14 mouse cellular contexts compared by ENCODE assay signal in the genomic region with DNA sequence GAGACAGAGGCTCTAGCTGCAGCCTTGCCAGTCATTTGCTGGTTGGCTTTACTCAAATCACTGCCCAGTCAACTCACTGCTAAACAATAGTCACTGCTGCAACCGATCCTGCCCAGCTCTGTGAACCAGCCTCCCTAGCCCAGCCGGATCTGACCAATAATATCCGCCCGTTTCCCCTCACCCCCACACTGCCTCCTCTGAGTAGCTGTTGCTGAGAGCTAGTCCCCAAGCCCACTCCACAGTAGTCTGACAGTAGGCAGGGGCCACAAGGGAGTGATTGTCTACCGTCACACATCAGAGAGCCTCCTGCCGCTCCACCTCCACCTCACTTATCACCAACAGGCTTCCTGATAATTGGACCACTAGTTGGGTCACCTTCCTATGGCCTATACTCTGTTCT. TPM values are rescaled to one million over a fixed set of nuclear protein-coding genes. Genes with fewer than 3 reads are reported as not detected.
DNase-seq lines count a peak whose midpoint lies in the region; ATAC-seq and TF ChIP-seq lines count a peak whose summit lies in the region.
"Had no signal": no experiment of that assay in that cellular context is flagged by ENCODE, and none has a peak within 500 bp of the region (broad histone marks: within the 10 kb centered on the region; RNA-seq: fewer than 3 reads in every experiment).

No protein-coding gene starts in this region.

- no peak overlapping the region for H3K4me3 ChIP-seq in forebrain, embryonic 12.5 days (replicated peaks)
- no peak overlapping the region for H3K4me3 ChIP-seq in forebrain, embryonic 15.5 days
- H3K4me3 ChIP-seq in kidney, embryonic 16.5 days (ENCODE audit: low read length): no peak overlapping the region
- 0 out of 2 replicates have a peak overlapping the region, but pooled peaks have one; percentile 29 for H3K4me3 ChIP-seq in E14TG2a.4 (replicated peaks; ENCODE audit: low read length)
- H3K4me3 ChIP-seq in hindbrain, postnatal 0 days (ENCODE audit: low read length): no peak overlapping the region
- H3K4me3 ChIP-seq: myocyte had no signal

- no peak for TF ChIP-seq CTCF in E14TG2a.4 (conservative IDR thresholded peaks at IDR 0.05; ENCODE audit: low read length)
- no peak for TF ChIP-seq CTCF in hindbrain, postnatal 0 days (IDR thresholded peaks at IDR 0.05; ENCODE audit: low read depth)

- H3K36me3 ChIP-seq in forebrain, embryonic 12.5 days (replicated peaks): no peaks in the 10 kb centered on the region
- no peaks in the 10 kb centered on the region for H3K36me3 ChIP-seq in forebrain, embryonic 15.5 days
- no peaks in the 10 kb centered on the region for H3K36me3 ChIP-seq in kidney, embryonic 16.5 days (ENCODE audit: insufficient read depth, low read length)
- H3K36me3 ChIP-seq in E14TG2a.4 (ENCODE audit: insufficient read depth, low read length): no peaks in the 10 kb centered on the region
- H3K36me3 ChIP-seq in hindbrain, postnatal 0 days (ENCODE audit: insufficient read depth, low read length): no peaks in the 10 kb centered on the region

- DNase-seq in kidney, adult 18-20 months: no peak
- no peak for DNase-seq in hindbrain, postnatal 0 days (ENCODE audit: low spot score)
- no peak for DNase-seq in right cerebral cortex, postnatal 25 days
- DNase-seq in adrenal gland, postnatal 25 days: no peak
- DNase-seq: cerebellum, adult 2 months; heart, adult 11 months; right cerebral cortex, adult 18-20 months; thymus, postnatal 14 days had no signal

- ATAC-seq in forebrain, embryonic 12.5 days (ENCODE audit: low FRiP score): no peak
- no peak for ATAC-seq in forebrain, embryonic 15.5 days (replicated peaks)
- ATAC-seq in kidney, embryonic 16.5 days (ENCODE audit: low FRiP score, low TSS enrichment): peak; percentile 80
- ATAC-seq in hindbrain, postnatal 0 days: peak; percentile 73

- H3K4me1 ChIP-seq in forebrain, embryonic 12.5 days: peaks cover 10% of the 10 kb centered on the region; the same call in 1 of the 2 replicates
- no peaks in the 10 kb centered on the region for H3K4me1 ChIP-seq in forebrain, embryonic 15.5 days
- H3K4me1 ChIP-seq in kidney, embryonic 16.5 days (ENCODE audit: insufficient read depth, low read length): 0 out of 2 replicates have a peak, but pooled peaks cover 10% of the 10 kb centered on the region
- H3K4me1 ChIP-seq in E14TG2a.4 (replicated peaks; ENCODE audit: low read depth, low read length): peaks cover 55% of the 10 kb centered on the region
- H3K4me1 ChIP-seq in hindbrain, postnatal 0 days (ENCODE audit: insufficient read depth, low read length): no peaks in the 10 kb centered on the region

- H3K4me2 ChIP-seq in forebrain, embryonic 12.5 days: no peak overlapping the region
- no peak overlapping the region for H3K4me2 ChIP-seq in forebrain, embryonic 15.5 days (replicated peaks)
- H3K4me2 ChIP-seq in kidney, embryonic 16.5 days (replicated peaks; ENCODE audit: low read depth, low read length): no peak overlapping the region
- H3K4me2 ChIP-seq in hindbrain, postnatal 0 days (ENCODE audit: low read depth, low read length): no peak overlapping the region

- H3K9me3 ChIP-seq in forebrain, embryonic 12.5 days: no peaks in the 10 kb centered on the region
- H3K9me3 ChIP-seq in forebrain, embryonic 15.5 days: no peaks in the 10 kb centered on the region
- H3K9me3 ChIP-seq in kidney, embryonic 16.5 days (ENCODE audit: low read length): no peaks in the 10 kb centered on the region
- no peaks in the 10 kb centered on the region for H3K9me3 ChIP-seq in E14TG2a.4 (ENCODE audit: low read length)
- H3K9me3 ChIP-seq in hindbrain, postnatal 0 days (ENCODE audit: low read length): no peaks in the 10 kb centered on the region

- 48% methylated on average over 6 of the region's 6 CpGs for WGBS in forebrain, embryonic 12.5 days
- 34% methylated on average over 6 of the region's 6 CpGs for WGBS in forebrain, embryonic 15.5 days
- 14% methylated on average over 6 of the region's 6 CpGs for WGBS in kidney, embryonic 16.5 days
- 30% methylated on average over 6 of the region's 6 CpGs for WGBS in hindbrain, postnatal 0 days

- no peak overlapping the region for H3K9ac ChIP-seq in forebrain, embryonic 12.5 days
- no peak overlapping the region for H3K9ac ChIP-seq in forebrain, embryonic 15.5 days (replicated peaks)
- H3K9ac ChIP-seq in kidney, embryonic 16.5 days (replicated peaks; ENCODE audit: low read length): no peak overlapping the region; the same call in 1 of the 2 replicates
- H3K9ac ChIP-seq in hindbrain, postnatal 0 days (replicated peaks; ENCODE audit: low read length): no peak overlapping the region

- no peaks in the 10 kb centered on the region for H3K27me3 ChIP-seq in forebrain, embryonic 12.5 days
- H3K27me3 ChIP-seq in forebrain, embryonic 15.5 days: no peaks in the 10 kb centered on the region
- no peaks in the 10 kb centered on the region for H3K27me3 ChIP-seq in kidney, embryonic 16.5 days (ENCODE audit: insufficient read depth, low read length)
- no peaks in the 10 kb centered on the region for H3K27me3 ChIP-seq in E14TG2a.4 (ENCODE audit: insufficient read depth, low read length)
- H3K27me3 ChIP-seq in hindbrain, postnatal 0 days (ENCODE audit: insufficient read depth, low read length): no peaks in the 10 kb centered on the region

- 0 out of 2 replicates have a peak overlapping the region, but pooled peaks have one; percentile 25 for H3K27ac ChIP-seq in forebrain, embryonic 12.5 days
- H3K27ac ChIP-seq in forebrain, embryonic 15.5 days (replicated peaks): no peak overlapping the region
- H3K27ac ChIP-seq in kidney, embryonic 16.5 days (ENCODE audit: low read length): no peak overlapping the region
- H3K27ac ChIP-seq in hindbrain, postnatal 0 days: no peak overlapping the region
- H3K27ac ChIP-seq: macrophage had no signal

RNA-seq across cellular contexts. Expression of a gene that starts 6.2 kb away (rescaled TPM):
- polyA plus RNA-seq in forebrain, embryonic 12.5 days (2016; fragmentation: Nextera tagmentation; extraction: Ambion mirVana): 0.31 TPM in 1 of 2 replicates, not detected in the other
- 0.50 and 0.71 TPM in 2 replicates for polyA plus RNA-seq in forebrain, embryonic 15.5 days (2015; fragmentation: Nextera tagmentation; extraction: Ambion mirVana)
- 0.30 and 0.60 TPM in 2 replicates for polyA plus RNA-seq in kidney, embryonic 16.5 days (2015; fragmentation: Nextera tagmentation; extraction: Ambion mirVana)
- total RNA-seq in hindbrain, postnatal 0 days (2014; rRNA removed): 0.75 and 1.8 TPM in 2 replicates
- 0.68 and 0.88 TPM in 2 replicates for polyA plus RNA-seq in hindbrain, postnatal 0 days (2015; fragmentation: Nextera tagmentation; extraction: Ambion mirVana)
- 0.36 TPM in 1 of 2 replicates, not detected in the other for total RNA-seq in adrenal gland, postnatal 25 days (2021)
- polyA plus RNA-seq: myocyte had no signal

RNA-seq across cellular contexts. Expression of a gene that starts 12.0 kb away (rescaled TPM):
- polyA plus RNA-seq in forebrain, embryonic 12.5 days (2016; fragmentation: Nextera tagmentation; extraction: Ambion mirVana): 14.7 and 17.7 TPM in 2 replicates
- 21.9 and 26.2 TPM in 2 replicates for polyA plus RNA-seq in forebrain, embryonic 15.5 days (2015; fragmentation: Nextera tagmentation; extraction: Ambion mirVana)
- 16.3 and 20.4 TPM in 2 replicates for polyA plus RNA-seq in kidney, embryonic 16.5 days (2015; fragmentation: Nextera tagmentation; extraction: Ambion mirVana)
- total RNA-seq in hindbrain, postnatal 0 days (2014; rRNA removed): 10.5 and 17.3 TPM in 2 replicates
- 12.2 and 17.5 TPM in 2 replicates for polyA plus RNA-seq in hindbrain, postnatal 0 days (2015; fragmentation: Nextera tagmentation; extraction: Ambion mirVana)
- total RNA-seq in adrenal gland, postnatal 25 days (2021): 10.4 and 11.7 TPM in 2 replicates

RNA-seq across cellular contexts. Expression of a gene that starts 21.9 kb away (rescaled TPM):
- polyA plus RNA-seq in forebrain, embryonic 12.5 days (2016; fragmentation: Nextera tagmentation; extraction: Ambion mirVana): 163 and 164 TPM in 2 replicates
- 207 and 211 TPM in 2 replicates for polyA plus RNA-seq in forebrain, embryonic 15.5 days (2015; fragmentation: Nextera tagmentation; extraction: Ambion mirVana)
- 152 and 158 TPM in 2 replicates for polyA plus RNA-seq in kidney, embryonic 16.5 days (2015; fragmentation: Nextera tagmentation; extraction: Ambion mirVana)
- 60.7 and 78.3 TPM in 2 replicates for total RNA-seq in hindbrain, postnatal 0 days (2014; rRNA removed)
- polyA plus RNA-seq in hindbrain, postnatal 0 days (2015; fragmentation: Nextera tagmentation; extraction: Ambion mirVana): 97.6 and 102 TPM in 2 replicates
- total RNA-seq in adrenal gland, postnatal 25 days (2021): 82.3 and 102 TPM in 2 replicates

RNA-seq across cellular contexts. Expression of a gene that starts 34.3 kb away (rescaled TPM):
- polyA plus RNA-seq in forebrain, embryonic 12.5 days (2016; fragmentation: Nextera tagmentation; extraction: Ambion mirVana): 120 and 124 TPM in 2 replicates
- polyA plus RNA-seq in forebrain, embryonic 15.5 days (2015; fragmentation: Nextera tagmentation; extraction: Ambion mirVana): 98.9 and 112 TPM in 2 replicates
- 72.0 and 80.4 TPM in 2 replicates for polyA plus RNA-seq in kidney, embryonic 16.5 days (2015; fragmentation: Nextera tagmentation; extraction: Ambion mirVana)
- total RNA-seq in hindbrain, postnatal 0 days (2014; rRNA removed): 101 and 106 TPM in 2 replicates
- 90.2 and 94.7 TPM in 2 replicates for polyA plus RNA-seq in hindbrain, postnatal 0 days (2015; fragmentation: Nextera tagmentation; extraction: Ambion mirVana)
- 175 and 203 TPM in 2 replicates for total RNA-seq in adrenal gland, postnatal 25 days (2021)

RNA-seq across cellular contexts. Expression of a gene that starts 52.5 kb away (rescaled TPM):
- 16.7 and 19.1 TPM in 2 replicates for polyA plus RNA-seq in forebrain, embryonic 12.5 days (2016; fragmentation: Nextera tagmentation; extraction: Ambion mirVana)
- 16.7 and 21.7 TPM in 2 replicates for polyA plus RNA-seq in forebrain, embryonic 15.5 days (2015; fragmentation: Nextera tagmentation; extraction: Ambion mirVana)
- 13.7 and 14.7 TPM in 2 replicates for polyA plus RNA-seq in kidney, embryonic 16.5 days (2015; fragmentation: Nextera tagmentation; extraction: Ambion mirVana)
- 37.3 and 38.6 TPM in 2 replicates for total RNA-seq in hindbrain, postnatal 0 days (2014; rRNA removed)
- 10.3 and 11.6 TPM in 2 replicates for polyA plus RNA-seq in hindbrain, postnatal 0 days (2015; fragmentation: Nextera tagmentation; extraction: Ambion mirVana)
- total RNA-seq in adrenal gland, postnatal 25 days (2021): 59.6 and 61.3 TPM in 2 replicates

Comparison
In these comparisons a context has a peak if more than half of its experiments do, and no peak if none do; other contexts are left out.
1. ATAC-seq: peak in kidney, embryonic 16.5 days (single experiment) and hindbrain, postnatal 0 days (single experiment); none in forebrain, embryonic 12.5 days (single experiment) and forebrain, embryonic 15.5 days (single experiment).